Mouse (Mus musculus): Measurements from ENCODE around the gene Igflr1.

DNA sequence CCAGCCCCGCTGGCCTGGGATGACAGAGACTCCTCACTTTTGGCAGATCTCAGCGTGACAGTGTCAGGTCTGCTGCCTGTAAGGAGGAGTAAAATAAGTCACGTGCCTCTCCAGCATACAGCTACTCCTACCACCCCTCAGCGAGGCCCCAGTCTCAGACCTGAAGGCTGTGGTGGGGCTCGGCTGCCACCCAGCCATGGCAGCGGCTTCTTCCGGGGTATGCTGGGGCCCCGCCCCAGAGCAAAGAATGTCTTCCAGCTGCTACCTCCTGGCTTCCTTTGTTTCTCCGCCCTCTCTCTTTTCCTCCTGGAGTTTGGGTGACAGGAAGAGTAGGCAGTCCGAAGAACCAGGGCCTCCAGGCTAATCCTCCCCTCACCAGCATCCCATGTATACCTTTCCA is 39.3 kb upstream of the Igflr1 start:
- TF ChIP-seq POLR2A (IDR thresholded peaks at IDR 0.05; ENCODE audit: borderline replicate concordance, low read depth, low read length): no peak
- TF ChIP-seq CTCF (IDR thresholded peaks at IDR 0.05; ENCODE audit: low read depth, low read length): no peak

All from bone marrow macrophage, adult 2 months (primary cell).